Mouse (Mus musculus): ENCODE data around the gene Gpc3. TPM values are rescaled to one million over a fixed set of nuclear protein-coding genes. Genes with fewer than 3 reads are reported as not detected.
A peak's percentile ranks its signal among the peaks of the same experiment; 100 is the strongest.

The Gpc3 gene
- polyA plus RNA-seq, 2 experiments: 181 to 240 TPM

- no peak overlapping the region for H3K4me2 ChIP-seq (ENCODE audit: low read depth)
- WGBS (ENCODE audit: insufficient replicate concordance): 45% methylated on average over 8 of the region's 8 CpGs
Observed at GRCm38 (mm10) chrX:52369938-52370758, 243.6 kb downstream of the Gpc3 start.

GRCm38 (mm10) chrX:52369304-52369937 lies 244.3 kb downstream of the Gpc3 start:
- Histone ChIP-seq H3K27ac (no peak overlapping the region), H3K36me3 (replicated peaks; ENCODE audit: control insufficient read depth, insufficient read depth, low read depth) (no peaks in the 10 kb centered on the region), H3K4me3 (ENCODE audit: insufficient read depth in 1 of 2, low read depth in 2 of 2, low read length in 2 of 2) (no peak overlapping the region), H3K4me1 (replicated peaks; ENCODE audit: control insufficient read depth in 2 of 2, insufficient read depth in 2 of 2, low read length in 1 of 2) (no peaks in the 10 kb centered on the region), H3K4me2 (ENCODE audit: low read depth) (no peak overlapping the region), H3K9ac (replicated peaks) (no peak overlapping the region), H3K27me3 (ENCODE audit: control insufficient read depth, insufficient read depth, low read length) (no peaks in the 10 kb centered on the region), H3K9me3 (ENCODE audit: control insufficient read depth, low read length) (no peaks in the 10 kb centered on the region)
- 53% methylated on average over 6 of the region's 6 CpGs for WGBS (ENCODE audit: insufficient replicate concordance)
- ATAC-seq (ENCODE audit: insufficient read depth) (no peak), DNase-seq (ENCODE audit: low read depth in 3 of 3, low spot score in 3 of 3) (no peak)
- no peak for TF ChIP-seq EP300 (IDR thresholded peaks at IDR 0.05; ENCODE audit: low read depth)
- TF ChIP-seq CTCF (IDR thresholded peaks at IDR 0.05; ENCODE audit: low read depth): no peak

More at GRCm38 (mm10) chrX:52369938-52370758, 243.6 kb downstream of the Gpc3 start:
- Histone ChIP-seq H3K4me3 (ENCODE audit: insufficient read depth in 1 of 2, low read depth in 2 of 2, low read length in 2 of 2) (no peak overlapping the region), H3K27ac (no peak overlapping the region), H3K9me3 (ENCODE audit: control insufficient read depth, low read length) (no peaks in the 10 kb centered on the region), H3K4me1 (replicated peaks; ENCODE audit: control insufficient read depth in 2 of 2, insufficient read depth in 2 of 2, low read length in 1 of 2) (no peaks in the 10 kb centered on the region), H3K36me3 (replicated peaks; ENCODE audit: control insufficient read depth, insufficient read depth, low read depth) (no peaks in the 10 kb centered on the region), H3K27me3 (ENCODE audit: control insufficient read depth, insufficient read depth, low read length) (no peaks in the 10 kb centered on the region), H3K9ac (replicated peaks) (no peak overlapping the region)
- 0 out of 2 replicates have a peak, but pooled peaks have one; percentile 11 for TF ChIP-seq CTCF (IDR thresholded peaks at IDR 0.05; ENCODE audit: low read depth)
- TF ChIP-seq EP300 (IDR thresholded peaks at IDR 0.05; ENCODE audit: low read depth): no peak
- ATAC-seq (ENCODE audit: insufficient read depth) (no peak), DNase-seq (ENCODE audit: low read depth in 3 of 3, low spot score in 3 of 3) (no peak)

GRCm38 (mm10) chrX:52366826-52367225 lies 246.9 kb downstream of the Gpc3 start:
- H3K4me3 ChIP-seq (ENCODE audit: insufficient read depth in 1 of 2, low read depth in 2 of 2, low read length in 2 of 2): no peak overlapping the region
- H3K9me3 ChIP-seq (ENCODE audit: control insufficient read depth, low read length): no peaks in the 10 kb centered on the region
- 49% methylated on average over 5 of the region's 5 CpGs for WGBS (ENCODE audit: insufficient replicate concordance)
- TF ChIP-seq CTCF (IDR thresholded peaks at IDR 0.05; ENCODE audit: low read depth) (no peak), EP300 (IDR thresholded peaks at IDR 0.05; ENCODE audit: low read depth) (no peak)
- no peak overlapping the region for H3K9ac ChIP-seq (replicated peaks)
- ATAC-seq (ENCODE audit: insufficient read depth): no peak
- H3K4me2 ChIP-seq (ENCODE audit: low read depth): no peak overlapping the region
- no peaks in the 10 kb centered on the region for H3K36me3 ChIP-seq (replicated peaks; ENCODE audit: control insufficient read depth, insufficient read depth, low read depth)
- H3K27ac ChIP-seq: no peak overlapping the region
- DNase-seq (ENCODE audit: low read depth in 3 of 3, low spot score in 3 of 3): no peak
- no peaks in the 10 kb centered on the region for H3K27me3 ChIP-seq (ENCODE audit: control insufficient read depth, insufficient read depth, low read length)
- H3K4me1 ChIP-seq (replicated peaks; ENCODE audit: control insufficient read depth in 2 of 2, insufficient read depth in 2 of 2, low read length in 1 of 2): no peaks in the 10 kb centered on the region

GRCm38 (mm10) chrX:52365790-52366189 lies 248.0 kb downstream of the Gpc3 start:
- TF ChIP-seq CTCF (IDR thresholded peaks at IDR 0.05; ENCODE audit: low read depth): no peak
- no peak for TF ChIP-seq EP300 (IDR thresholded peaks at IDR 0.05; ENCODE audit: low read depth)
- Histone ChIP-seq H3K4me3 (ENCODE audit: insufficient read depth in 1 of 2, low read depth in 2 of 2, low read length in 2 of 2) (no peak overlapping the region), H3K9me3 (ENCODE audit: control insufficient read depth, low read length) (no peaks in the 10 kb centered on the region), H3K36me3 (replicated peaks; ENCODE audit: control insufficient read depth, insufficient read depth, low read depth) (no peaks in the 10 kb centered on the region), H3K9ac (replicated peaks) (no peak overlapping the region), H3K27ac (no peak overlapping the region), H3K4me2 (ENCODE audit: low read depth) (no peak overlapping the region), H3K4me1 (replicated peaks; ENCODE audit: control insufficient read depth in 2 of 2, insufficient read depth in 2 of 2, low read length in 1 of 2) (no peaks in the 10 kb centered on the region), H3K27me3 (ENCODE audit: control insufficient read depth, insufficient read depth, low read length) (no peaks in the 10 kb centered on the region)
- DNase-seq (ENCODE audit: low read depth in 3 of 3, low spot score in 3 of 3) (no peak), ATAC-seq (ENCODE audit: insufficient read depth) (no peak)
- WGBS (ENCODE audit: insufficient replicate concordance): 62% methylated on average over 10 of the region's 10 CpGs

Measured in liver, embryonic 14.5 days (tissue).